Mouse (Mus musculus): ENCODE data around the gene Clasrp. TPM values are rescaled to one million over a fixed set of nuclear protein-coding genes. Genes with fewer than 3 reads are reported as not detected.

Gene Clasrp
- total RNA-seq, 1 experiment: 52.7 TPM

GRCm38 (mm10) chr7:19562643-19563410, 41.5 kb downstream of the Clasrp start, which contains the start of gene Ppp1r37:
Gene Ppp1r37, minus strand, starts transcription at chr7:19563076.
- Histone ChIP-seq H3K4me1 (ENCODE audit: control insufficient read depth in 2 of 2, insufficient read depth in 2 of 2, low read length in 2 of 2, poor library complexity in 1 of 2) (peaks cover 2 to 7% of the 10 kb centered on the region in 2 experiments; a peak in 1 of 4 replicates), H3K9me3 (ENCODE audit: control insufficient read depth, insufficient read depth, low read depth, low read length) (no peaks in the 10 kb centered on the region), H3K9ac (ENCODE audit: insufficient read depth, low read depth, low read length, poor library complexity, severe bottlenecking) (peak within 1 kb of the TSS; percentile 90), H3K27ac (ENCODE audit: insufficient read depth, low read depth, low read length, poor library complexity, severe bottlenecking) (0 out of 2 replicates have a peak within 1 kb of the TSS, but pooled peaks have one; percentile 41), H3K36me3 (ENCODE audit: control insufficient read depth, insufficient read depth, low read length, poor library complexity, severe bottlenecking) (peaks cover 17% of the 10 kb centered on the region), H3K4me3 (ENCODE audit: insufficient read depth in 1 of 2, low read depth in 1 of 2, low read length in 2 of 2, poor library complexity in 1 of 2, severe bottlenecking in 1 of 2) (peak within 1 kb of the TSS; percentile 81 to 92)
- no peak for DNase-seq (ENCODE audit: low read depth, low spot score)
- TF ChIP-seq CHD2 (IDR thresholded peaks at IDR 0.05; ENCODE audit: low read depth, low read length) (no peak), ZNF384 (IDR thresholded peaks at IDR 0.05; ENCODE audit: low read depth, low read length) (no peak), HCFC1 (IDR thresholded peaks at IDR 0.05; ENCODE audit: borderline replicate concordance, insufficient read depth, low read length) (no peak), ZC3H11A (IDR thresholded peaks at IDR 0.05; ENCODE audit: borderline replicate concordance, low read depth, low read length) (no peak), MAFK (IDR thresholded peaks at IDR 0.05; ENCODE audit: insufficient read depth, low read depth, low read length) (no peak)
- in situ Hi-C loops (cut with MboI; ENCODE audit: low sequenced_read_pairs in 2 of 2, unreplicated experiment in 2 of 2): no loop called here

GRCm38 (mm10) chr7:19561765-19562642, 42.3 kb downstream of the Clasrp start:
- peak overlapping the region; percentile 81 to 92 for H3K4me3 ChIP-seq (ENCODE audit: insufficient read depth in 1 of 2, low read depth in 1 of 2, low read length in 2 of 2, poor library complexity in 1 of 2, severe bottlenecking in 1 of 2)
- in situ Hi-C loops (cut with MboI; ENCODE audit: low sequenced_read_pairs in 2 of 2, unreplicated experiment in 2 of 2): no loop called here
- H3K27ac ChIP-seq (ENCODE audit: insufficient read depth, low read depth, low read length, poor library complexity, severe bottlenecking): 0 out of 2 replicates have a peak overlapping the region, but pooled peaks have one; percentile 41
- peaks cover 2 to 8% of the 10 kb centered on the region in 2 experiments; a peak in 1 of 4 replicates for H3K4me1 ChIP-seq (ENCODE audit: control insufficient read depth in 2 of 2, insufficient read depth in 2 of 2, low read length in 2 of 2, poor library complexity in 1 of 2)
- peak; percentile 75 for DNase-seq (ENCODE audit: low read depth, low spot score)
- H3K9me3 ChIP-seq (ENCODE audit: control insufficient read depth, insufficient read depth, low read depth, low read length): no peaks in the 10 kb centered on the region
- no peak for TF ChIP-seq MAFK (IDR thresholded peaks at IDR 0.05; ENCODE audit: insufficient read depth, low read depth, low read length)
- TF ChIP-seq HCFC1 (IDR thresholded peaks at IDR 0.05; ENCODE audit: borderline replicate concordance, insufficient read depth, low read length): peak; percentile 72; the same call in 1 of the 2 replicates
- TF ChIP-seq ZC3H11A (IDR thresholded peaks at IDR 0.05; ENCODE audit: borderline replicate concordance, low read depth, low read length): peak; percentile 100
- no peak for TF ChIP-seq CHD2 (IDR thresholded peaks at IDR 0.05; ENCODE audit: low read depth, low read length)
- TF ChIP-seq ZNF384 (IDR thresholded peaks at IDR 0.05; ENCODE audit: low read depth, low read length): no peak
- H3K36me3 ChIP-seq (ENCODE audit: control insufficient read depth, insufficient read depth, low read length, poor library complexity, severe bottlenecking): peaks cover 22% of the 10 kb centered on the region
- H3K9ac ChIP-seq (ENCODE audit: insufficient read depth, low read depth, low read length, poor library complexity, severe bottlenecking): peak overlapping the region; percentile 90

- TF ChIP-seq ZC3H11A (IDR thresholded peaks at IDR 0.05; ENCODE audit: borderline replicate concordance, low read depth, low read length) (no peak), ZNF384 (IDR thresholded peaks at IDR 0.05; ENCODE audit: low read depth, low read length) (no peak), CHD2 (IDR thresholded peaks at IDR 0.05; ENCODE audit: low read depth, low read length) (no peak), MAFK (IDR thresholded peaks at IDR 0.05; ENCODE audit: insufficient read depth, low read depth, low read length) (no peak), HCFC1 (IDR thresholded peaks at IDR 0.05; ENCODE audit: borderline replicate concordance, insufficient read depth, low read length) (no peak)
- H3K4me3 ChIP-seq (ENCODE audit: insufficient read depth in 1 of 2, low read depth in 1 of 2, low read length in 2 of 2, poor library complexity in 1 of 2, severe bottlenecking in 1 of 2): peak overlapping the region; percentile 81 to 92
- no peak overlapping the region for H3K27ac ChIP-seq (ENCODE audit: insufficient read depth, low read depth, low read length, poor library complexity, severe bottlenecking)
- peak overlapping the region; percentile 90 for H3K9ac ChIP-seq (ENCODE audit: insufficient read depth, low read depth, low read length, poor library complexity, severe bottlenecking)
- no peaks in the 10 kb centered on the region for H3K9me3 ChIP-seq (ENCODE audit: control insufficient read depth, insufficient read depth, low read depth, low read length)
- H3K4me1 ChIP-seq (ENCODE audit: control insufficient read depth in 2 of 2, insufficient read depth in 2 of 2, low read length in 2 of 2, poor library complexity in 1 of 2): peaks cover 2 to 8% of the 10 kb centered on the region in 2 experiments; a peak in 1 of 4 replicates
- H3K36me3 ChIP-seq (ENCODE audit: control insufficient read depth, insufficient read depth, low read length, poor library complexity, severe bottlenecking): peaks cover 25% of the 10 kb centered on the region
- in situ Hi-C loops (cut with MboI; ENCODE audit: low sequenced_read_pairs in 2 of 2, unreplicated experiment in 2 of 2): no loop called here
- DNase-seq (ENCODE audit: low read depth, low spot score): no peak
These were observed 42.9 kb downstream of the Clasrp start for GRCm38 (mm10) chr7:19561431-19561764.

- Histone ChIP-seq H3K4me1 (ENCODE audit: control insufficient read depth in 2 of 2, insufficient read depth in 2 of 2, low read length in 2 of 2, poor library complexity in 1 of 2) (peaks cover 2 to 8% of the 10 kb centered on the region in 2 experiments; a peak in 1 of 4 replicates), H3K27ac (ENCODE audit: insufficient read depth, low read depth, low read length, poor library complexity, severe bottlenecking) (no peak overlapping the region)
- DNase-seq (ENCODE audit: low read depth, low spot score): no peak
These were observed 43.6 kb downstream of the Clasrp start for GRCm38 (mm10) chr7:19560491-19561260.

More at GRCm38 (mm10) chr7:19560491-19561260, 43.6 kb downstream of the Clasrp start:
- peaks cover 25% of the 10 kb centered on the region for H3K36me3 ChIP-seq (ENCODE audit: control insufficient read depth, insufficient read depth, low read length, poor library complexity, severe bottlenecking)
- TF ChIP-seq CHD2 (IDR thresholded peaks at IDR 0.05; ENCODE audit: low read depth, low read length): no peak
- TF ChIP-seq ZC3H11A (IDR thresholded peaks at IDR 0.05; ENCODE audit: borderline replicate concordance, low read depth, low read length): no peak
- no peak for TF ChIP-seq MAFK (IDR thresholded peaks at IDR 0.05; ENCODE audit: insufficient read depth, low read depth, low read length)
- H3K4me3 ChIP-seq (ENCODE audit: insufficient read depth in 1 of 2, low read depth in 1 of 2, low read length in 2 of 2, poor library complexity in 1 of 2, severe bottlenecking in 1 of 2): peak overlapping the region; percentile 81 to 92
- H3K9ac ChIP-seq (ENCODE audit: insufficient read depth, low read depth, low read length, poor library complexity, severe bottlenecking): peak overlapping the region; percentile 90
- H3K9me3 ChIP-seq (ENCODE audit: control insufficient read depth, insufficient read depth, low read depth, low read length): no peaks in the 10 kb centered on the region
- in situ Hi-C loops (cut with MboI; ENCODE audit: low sequenced_read_pairs in 2 of 2, unreplicated experiment in 2 of 2): no loop called here

Measured in ES-E14 (cell line).